Mouse (Mus musculus): ENCODE measurements around the gene Slc25a33. TPM values are rescaled to one million over a fixed set of nuclear protein-coding genes. Genes with fewer than 3 reads are reported as not detected.
A peak's percentile ranks its signal among the peaks of the same experiment; 100 is the strongest.

The Slc25a33 gene
- polyA plus RNA-seq, 1 experiment = 16.8 TPM

GRCm38 (mm10) chr4:149794010-149794338 is 19.9 kb upstream of the Slc25a33 start:
- no peak for DNase-seq
- H3K36me3 ChIP-seq (ENCODE audit: control insufficient read depth, insufficient read depth, low read length) = no peaks in the 10 kb centered on the region
- H3K27ac ChIP-seq (ENCODE audit: insufficient read depth, low read depth, low read length) = peak overlapping the region; percentile 41; the same call in 1 of the 2 replicates
- WGBS = 40% methylated on average over 8 of the region's 8 CpGs
- no peaks in the 10 kb centered on the region for H3K27me3 ChIP-seq (replicated peaks; ENCODE audit: control insufficient read depth, insufficient read depth, low read length)
- H3K4me3 ChIP-seq (ENCODE audit: insufficient read depth, low read depth, low read length) = no peak overlapping the region
- TF ChIP-seq CTCF (conservative IDR thresholded peaks at IDR 0.05; ENCODE audit: insufficient read depth, insufficient read length, low read depth, low read length) = no peak
- peaks cover 27% of the 10 kb centered on the region for H3K4me1 ChIP-seq (ENCODE audit: control insufficient read depth, insufficient read depth, low read length)

- TF ChIP-seq POLR2A (IDR thresholded peaks at IDR 0.05; ENCODE audit: low read depth, low read length) = no peak
- TF ChIP-seq CTCF (conservative IDR thresholded peaks at IDR 0.05; ENCODE audit: insufficient read depth, insufficient read length, low read depth, low read length) = peak; percentile 60
- H3K27me3 ChIP-seq (replicated peaks; ENCODE audit: control insufficient read depth, insufficient read depth, low read length) = no peaks in the 10 kb centered on the region
- WGBS = 37% methylated on average over 13 of the region's 13 CpGs
- peak overlapping the region; percentile 41; the same call in 1 of the 2 replicates for H3K27ac ChIP-seq (ENCODE audit: insufficient read depth, low read depth, low read length)
- peak; percentile 72 for DNase-seq
- no peak overlapping the region for H3K4me3 ChIP-seq (ENCODE audit: insufficient read depth, low read depth, low read length)
- peaks cover 27% of the 10 kb centered on the region for H3K4me1 ChIP-seq (ENCODE audit: control insufficient read depth, insufficient read depth, low read length)
- H3K36me3 ChIP-seq (ENCODE audit: control insufficient read depth, insufficient read depth, low read length) = no peaks in the 10 kb centered on the region
Observed at GRCm38 (mm10) chr4:149793156-149794009, 19.3 kb upstream of the Slc25a33 start.

GRCm38 (mm10) chr4:149792159-149792800 is 18.2 kb upstream of the Slc25a33 start:
- Histone ChIP-seq H3K36me3 (ENCODE audit: control insufficient read depth, insufficient read depth, low read length) (no peaks in the 10 kb centered on the region), H3K27ac (ENCODE audit: insufficient read depth, low read depth, low read length) (peak overlapping the region; percentile 70), H3K27me3 (replicated peaks; ENCODE audit: control insufficient read depth, insufficient read depth, low read length) (no peaks in the 10 kb centered on the region), H3K4me1 (ENCODE audit: control insufficient read depth, insufficient read depth, low read length) (peaks cover 27% of the 10 kb centered on the region), H3K4me3 (ENCODE audit: insufficient read depth, low read depth, low read length) (no peak overlapping the region)
- TF ChIP-seq CTCF (conservative IDR thresholded peaks at IDR 0.05; ENCODE audit: insufficient read depth, insufficient read length, low read depth, low read length) = no peak
- no peak for TF ChIP-seq POLR2A (IDR thresholded peaks at IDR 0.05; ENCODE audit: low read depth, low read length)
- peak; percentile 91 for DNase-seq
- WGBS = 21% methylated on average over 10 of the region's 10 CpGs

- WGBS = 63% methylated on average over 4 of the region's 4 CpGs
- TF ChIP-seq POLR2A (IDR thresholded peaks at IDR 0.05; ENCODE audit: low read depth, low read length) (no peak), CTCF (conservative IDR thresholded peaks at IDR 0.05; ENCODE audit: insufficient read depth, insufficient read length, low read depth, low read length) (no peak)
- peak; percentile 59 for DNase-seq
Observed at GRCm38 (mm10) chr4:149791470-149791869, 17.4 kb upstream of the Slc25a33 start.

GRCm38 (mm10) chr4:149790969-149791368 is 16.9 kb upstream of the Slc25a33 start:
- H3K27ac ChIP-seq (ENCODE audit: insufficient read depth, low read depth, low read length) = no peak overlapping the region

More at GRCm38 (mm10) chr4:149791470-149791869, 17.4 kb upstream of the Slc25a33 start:
- H3K4me3 ChIP-seq (ENCODE audit: insufficient read depth, low read depth, low read length) = no peak overlapping the region
- peaks cover 27% of the 10 kb centered on the region for H3K4me1 ChIP-seq (ENCODE audit: control insufficient read depth, insufficient read depth, low read length)
- no peak overlapping the region for H3K27ac ChIP-seq (ENCODE audit: insufficient read depth, low read depth, low read length)
- no peaks in the 10 kb centered on the region for H3K36me3 ChIP-seq (ENCODE audit: control insufficient read depth, insufficient read depth, low read length)
- H3K27me3 ChIP-seq (replicated peaks; ENCODE audit: control insufficient read depth, insufficient read depth, low read length) = no peaks in the 10 kb centered on the region

GRCm38 (mm10) chr4:149790546-149790945 is 16.5 kb upstream of the Slc25a33 start:
- no peak for TF ChIP-seq POLR2A (IDR thresholded peaks at IDR 0.05; ENCODE audit: low read depth, low read length)
- no peak for TF ChIP-seq CTCF (conservative IDR thresholded peaks at IDR 0.05; ENCODE audit: insufficient read depth, insufficient read length, low read depth, low read length)
- no peaks in the 10 kb centered on the region for H3K27me3 ChIP-seq (replicated peaks; ENCODE audit: control insufficient read depth, insufficient read depth, low read length)
- WGBS = 60% methylated on average over 4 of the region's 4 CpGs
- no peak overlapping the region for H3K4me3 ChIP-seq (ENCODE audit: insufficient read depth, low read depth, low read length)
- H3K27ac ChIP-seq (ENCODE audit: insufficient read depth, low read depth, low read length) = no peak overlapping the region
- H3K4me1 ChIP-seq (ENCODE audit: control insufficient read depth, insufficient read depth, low read length) = peaks cover 27% of the 10 kb centered on the region
- DNase-seq = no peak
- no peaks in the 10 kb centered on the region for H3K36me3 ChIP-seq (ENCODE audit: control insufficient read depth, insufficient read depth, low read length)

More at GRCm38 (mm10) chr4:149790969-149791368, 16.9 kb upstream of the Slc25a33 start:
- DNase-seq = no peak
- Histone ChIP-seq H3K36me3 (ENCODE audit: control insufficient read depth, insufficient read depth, low read length) (no peaks in the 10 kb centered on the region), H3K27me3 (replicated peaks; ENCODE audit: control insufficient read depth, insufficient read depth, low read length) (no peaks in the 10 kb centered on the region), H3K4me1 (ENCODE audit: control insufficient read depth, insufficient read depth, low read length) (peaks cover 27% of the 10 kb centered on the region), H3K4me3 (ENCODE audit: insufficient read depth, low read depth, low read length) (no peak overlapping the region)
- WGBS = 86% methylated on average over 2 of the region's 2 CpGs
- TF ChIP-seq CTCF (conservative IDR thresholded peaks at IDR 0.05; ENCODE audit: insufficient read depth, insufficient read length, low read depth, low read length) = no peak
- no peak for TF ChIP-seq POLR2A (IDR thresholded peaks at IDR 0.05; ENCODE audit: low read depth, low read length)

Data from kidney, adult 2 months (tissue).